Mouse (Mus musculus) bone marrow macrophage, adult 2 months (primary cell): ENCODE results near the gene Ttc1.

Experiments
- CTCF ChIP-seq: IDR thresholded peaks from 2 replicates; pipeline ENCODE4 v1.5.1; 2012; ENCODE audit warnings: low read depth, mild to moderate bottlenecking, low read length, moderate library complexity
- POLR2A ChIP-seq: IDR thresholded peaks from 2 replicates; pipeline ENCODE4 v1.6.1; 2012; ENCODE audit warnings: mild to moderate bottlenecking, low read depth, low read length, borderline replicate concordance

DNA sequence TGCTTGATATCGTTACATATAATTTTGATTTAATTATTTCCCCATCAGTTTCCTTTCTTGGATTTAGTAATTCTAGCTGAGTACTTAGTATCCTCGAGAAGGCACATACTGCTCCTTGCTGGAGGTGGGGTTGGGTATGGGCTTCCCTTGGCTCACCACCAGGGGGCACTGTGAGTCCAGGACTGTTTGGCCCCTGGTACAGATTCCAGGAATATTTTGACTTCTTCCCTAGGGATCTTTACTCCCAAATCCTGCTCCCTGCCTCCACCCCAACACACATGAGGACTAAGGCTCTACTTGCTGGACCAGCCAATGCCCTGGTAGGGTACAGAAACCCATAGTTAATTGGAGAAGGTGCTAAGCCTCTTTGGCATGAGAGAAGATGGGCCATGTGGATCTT is 36.0 kb upstream of the Ttc1 start:
- TF ChIP-seq POLR2A: no peak
- peak; percentile 89 for TF ChIP-seq CTCF
